Mouse (Mus musculus): ENCODE results near the gene Mt1. TPM values are rescaled to one million over a fixed set of nuclear protein-coding genes. Genes with fewer than 3 reads are reported as not detected.

Gene Mt1
- total RNA-seq, 2 experiments from 2014 or later, result 147 to 449 TPM

- peak; percentile 87 for DNase-seq
Measured at GRCm38 (mm10) chr8:94205736-94206135, 26.9 kb downstream of the Mt1 start.

- DNase-seq, result no peak
Measured at GRCm38 (mm10) chr8:94206256-94206655, 27.4 kb downstream of the Mt1 start.

- no peak for DNase-seq
Measured at GRCm38 (mm10) chr8:94207491-94207890, 28.6 kb downstream of the Mt1 start.

- no peak for DNase-seq
Measured at GRCm38 (mm10) chr8:94209639-94210038, 30.8 kb downstream of the Mt1 start.

GRCm38 (mm10) chr8:94210225-94210624 lies 31.3 kb downstream of the Mt1 start:
- no peak for DNase-seq

- peak; percentile 39 for DNase-seq
Measured at GRCm38 (mm10) chr8:94213819-94214218, 34.9 kb downstream of the Mt1 start.

- DNase-seq, result peak; percentile 100
Measured at GRCm38 (mm10) chr8:94214252-94215173, 35.6 kb downstream of the Mt1 start, which contains the start of gene Nup93. Nup93 (plus strand) TSS chr8:94214564.

GRCm38 (mm10) chr8:94227381-94227939 lies 48.6 kb downstream of the Mt1 start:
- no peak for DNase-seq

Other genes starting within 250 kb of the Mt1 start
- gene Amfr, start 166.2 kb upstream of the Mt1 start, total RNA-seq (2021), result 100 to 1,000 TPM; 125 to 132 TPM
- gene Nudt21, start 142.1 kb upstream of the Mt1 start, total RNA-seq (2021), result 10 to 100 TPM; 47.6 to 48.3 TPM
- 10 to 100 TPM; 14.5 to 15.6 TPM for gene Ogfod1, start 141.9 kb upstream of the Mt1 start, total RNA-seq (2021)
- gene Bbs2, start 80.2 kb upstream of the Mt1 start, total RNA-seq (2021), result 10 to 100 TPM; 13.0 to 17.4 TPM
- gene Mt4, start 41.9 kb upstream of the Mt1 start, total RNA-seq (2021), result not detected
- 10 to 100 TPM in 1 of 2 experiments, 1 to 10 TPM in 1; 7.6 to 11.1 TPM for gene Mt3, start 26.5 kb upstream of the Mt1 start, total RNA-seq (2021)
- 100 to 1,000 TPM in 1 of 2 experiments, 10 to 100 TPM in 1; 67.8 to 348 TPM for gene Mt2, start 6.4 kb upstream of the Mt1 start, total RNA-seq (2021)
- gene Nup93, start 35.5 kb downstream of the Mt1 start, total RNA-seq (2021), result 10 to 100 TPM; 17.3 to 21.1 TPM
- under 1 TPM; 0.12 to 0.24 TPM for gene Slc12a3, start 150.1 kb downstream of the Mt1 start, total RNA-seq (2021)
- 100 to 1,000 TPM in 1 of 2 experiments, 10 to 100 TPM in 1; 93.9 to 145 TPM for gene Herpud1, start 207.4 kb downstream of the Mt1 start, total RNA-seq (2021)

Data from adrenal gland, postnatal 10 days (tissue).